Mouse (Mus musculus) lung, embryonic 15.5 days (tissue): ENCODE data around the gene Ing5. TPM values are rescaled to one million over a fixed set of nuclear protein-coding genes. Genes with fewer than 3 reads are reported as not detected.

Source experiments
- ATAC-seq: fragments of 200-750 bp; cut with Nextera tagmentation; 2 replicates; pipeline ENCODE4 v1.8.0; 2017; ENCODE audit warnings: moderate number of reproducible peaks, borderline replicate concordance; ENCODE audit not compliant: low FRiP score, low TSS enrichment; ENCODE audit errors: extremely low read depth
- H3K27ac ChIP-seq: fragments of 300-500 bp; sonication (generic); 2 replicates; pipeline ENCODE4 v1.5.1; 2015; ENCODE audit warnings: moderate library complexity, mild to moderate bottlenecking, inconsistent platforms
- H3K27me3 ChIP-seq: fragments of 300-500 bp; sonication (generic); 2 replicates; pipeline ENCODE4 v1.6.1; 2015; ENCODE audit warnings: inconsistent platforms
- H3K36me3 ChIP-seq: fragments of 300-500 bp; sonication (generic); 2 replicates; pipeline ENCODE4 v1.6.1; 2015; ENCODE audit warnings: inconsistent platforms
- H3K4me1 ChIP-seq: fragments of 300-500 bp; sonication (generic); 2 replicates; pipeline ENCODE4 v1.6.1; 2015; ENCODE audit warnings: inconsistent platforms
- H3K4me2 ChIP-seq: fragments of 300-500 bp; sonication (generic); 2 replicates; pipeline ENCODE4 v1.6.1; 2015; ENCODE audit warnings: inconsistent platforms, mild to moderate bottlenecking, moderate library complexity
- H3K4me3 ChIP-seq: fragments of 300-500 bp; sonication (generic); 2 replicates; pipeline ENCODE4 v1.5.1; 2015; ENCODE audit warnings: mild to moderate bottlenecking, inconsistent platforms
- H3K9ac ChIP-seq: fragments of 300-500 bp; sonication (generic); 2 replicates; pipeline ENCODE4 v1.6.1; 2015; ENCODE audit warnings: inconsistent platforms
- H3K9me3 ChIP-seq: fragments of 300-500 bp; sonication (generic); 2 replicates; pipeline ENCODE4 v1.6.1; 2016; ENCODE audit warnings: inconsistent platforms
- whole genome bisulfite sequencing: fragments of 180-500 bp; shearing (Covaris S2); methylation state at CpG from one replicate; pipeline ENCODE4 v1.1.7; 2015; 5-methylcytosine and 5-hydroxymethylcytosine counted together
- polyA plus RNA-seq: library from polyadenylated mRNA; unstranded; fragments of >200 nt; fragmentation: Nextera tagmentation; extraction: Ambion mirVana; gene quantifications from 2 replicates; pipeline ENCODE4 v1.2.1, GENCODE M21; 2015

The Ing5 gene
- polyA plus RNA-seq, 1 experiment from 2014 or later = 22.3 TPM

DNA sequence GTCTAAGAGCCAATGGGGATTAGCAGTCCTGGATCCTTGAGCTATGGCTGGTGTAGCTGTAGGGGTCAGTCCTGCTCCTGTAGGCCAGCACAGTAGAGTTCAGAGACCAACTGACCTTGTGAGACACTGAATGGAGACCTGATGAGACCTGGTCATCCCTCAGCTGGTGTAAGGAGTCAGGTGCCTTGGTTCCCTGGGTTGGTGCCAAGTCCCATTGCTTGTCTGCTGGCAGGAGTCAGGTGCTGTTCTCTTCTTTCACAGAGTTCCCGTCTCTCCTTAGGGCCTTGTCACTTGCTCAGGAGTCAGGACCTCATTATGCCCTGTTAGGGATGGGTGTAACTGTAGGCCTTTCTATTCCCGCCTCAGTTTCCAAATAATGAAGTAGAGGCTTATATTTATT lies 16.9 kb upstream of the Ing5 start:
- Histone ChIP-seq H3K9me3 (no peaks in the 10 kb centered on the region), H3K27ac (no peak overlapping the region), H3K4me3 (no peak overlapping the region), H3K4me2 (no peak overlapping the region), H3K4me1 (no peaks in the 10 kb centered on the region), H3K27me3 (no peaks in the 10 kb centered on the region), H3K9ac (no peak overlapping the region), H3K36me3 (peaks cover 93% of the 10 kb centered on the region)
- 76% methylated on average over 2 of the region's 2 CpGs for WGBS
- ATAC-seq = no peak

DNA sequence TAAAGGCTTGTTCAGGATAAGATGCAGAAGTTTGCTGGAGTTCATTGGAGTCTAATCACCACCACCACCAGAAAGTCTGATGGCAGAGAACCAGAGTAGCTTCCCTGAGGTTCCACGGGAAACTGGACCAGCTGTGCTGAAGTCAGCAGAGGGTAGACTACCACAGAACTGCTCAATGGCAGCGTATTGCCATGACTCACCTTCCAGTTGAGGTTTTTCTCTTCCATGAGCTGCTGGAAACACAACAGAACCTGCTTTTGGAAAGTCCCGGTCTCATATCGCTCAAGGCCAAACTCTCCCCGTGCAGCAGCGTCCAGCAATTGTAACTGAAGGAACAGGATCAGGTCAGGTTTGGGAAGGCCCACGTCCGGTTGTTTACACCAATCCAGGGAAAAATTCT lies 9.2 kb upstream of the Ing5 start:
- 94% methylated on average over 8 of the region's 8 CpGs for WGBS

DNA sequence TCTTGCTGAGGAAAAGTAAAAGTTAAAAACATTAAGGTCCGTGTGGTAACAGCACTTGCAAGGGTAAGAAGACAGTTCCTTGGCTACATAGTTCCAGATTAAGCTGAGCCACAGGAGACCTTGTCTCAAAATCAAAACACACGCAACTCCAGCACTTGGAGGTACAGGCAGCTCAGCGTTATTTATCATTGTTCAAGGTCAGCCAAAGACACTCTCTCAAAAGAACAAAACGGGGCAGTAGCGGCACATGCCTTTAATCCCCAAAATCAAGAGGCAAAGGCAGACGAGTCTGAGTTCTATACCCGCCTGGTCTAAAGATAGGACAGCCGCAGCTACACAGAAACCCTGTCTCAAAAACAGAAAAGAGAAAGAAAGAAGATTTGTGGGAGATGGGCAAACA lies 7.9 kb upstream of the Ing5 start:
- Histone ChIP-seq H3K4me2 (no peak overlapping the region), H3K9me3 (no peaks in the 10 kb centered on the region), H3K36me3 (peaks cover 70% of the 10 kb centered on the region), H3K4me1 (peaks cover 5% of the 10 kb centered on the region), H3K4me3 (no peak overlapping the region), H3K27ac (no peak overlapping the region), H3K27me3 (no peaks in the 10 kb centered on the region), H3K9ac (no peak overlapping the region)
- no peak for ATAC-seq
- 84% methylated on average over 8 of the region's 8 CpGs for WGBS

More for the DNA sequence above, 9.2 kb upstream of the Ing5 start:
- Histone ChIP-seq H3K9ac (no peak overlapping the region), H3K36me3 (peaks cover 78% of the 10 kb centered on the region), H3K4me1 (no peaks in the 10 kb centered on the region), H3K4me2 (no peak overlapping the region), H3K27ac (no peak overlapping the region), H3K4me3 (no peak overlapping the region), H3K27me3 (no peaks in the 10 kb centered on the region), H3K9me3 (no peaks in the 10 kb centered on the region)
- no peak for ATAC-seq

GRCm38 (mm10) chr1:93800670-93801503 lies 2.9 kb upstream of the Ing5 start:
- peaks cover 28% of the 10 kb centered on the region; the same call in 1 of the 2 replicates for H3K36me3 ChIP-seq
- H3K9me3 ChIP-seq = no peaks in the 10 kb centered on the region
- H3K4me3 ChIP-seq = peak overlapping the region; percentile 90
- H3K27ac ChIP-seq = peak overlapping the region; percentile 98; the same call in 1 of the 2 replicates
- H3K4me1 ChIP-seq = peaks cover 37% of the 10 kb centered on the region
- H3K9ac ChIP-seq = peak overlapping the region; percentile 91
- 67% methylated on average over 21 of the region's 21 CpGs for whole genome bisulfite sequencing
- ATAC-seq = no peak
- no peaks in the 10 kb centered on the region for H3K27me3 ChIP-seq
- peak overlapping the region; percentile 69 for H3K4me2 ChIP-seq

- WGBS = under 1% methylated on average over 42 of the region's 42 CpGs
Observed at GRCm38 (mm10) chr1:93801741-93802238, 2.0 kb upstream of the Ing5 start, which contains the start of gene Dtymk. TSS of gene Dtymk (minus strand) at chr1:93801934.

DNA sequence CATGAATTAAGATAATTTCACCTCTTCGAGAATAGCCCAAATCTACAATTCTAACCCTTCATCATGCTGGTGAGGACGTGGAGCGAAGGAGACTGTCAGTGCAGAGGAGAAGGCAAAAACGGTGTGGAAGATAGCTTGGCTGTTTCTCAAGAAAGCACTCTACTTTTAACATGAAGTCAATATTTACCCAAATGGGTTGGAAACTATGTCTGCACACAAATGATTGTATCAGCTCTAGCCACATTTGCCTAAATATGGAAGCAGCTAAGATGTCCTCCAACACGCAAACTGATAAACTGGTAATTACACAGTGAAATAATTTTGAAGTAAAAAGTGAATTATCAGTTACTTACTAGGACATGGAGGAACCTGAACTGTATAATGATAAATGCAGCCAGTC lies 994 bp upstream of the Ing5 start:
- Histone ChIP-seq H3K4me1 (peaks cover 38% of the 10 kb centered on the region), H3K36me3 (peaks cover 32% of the 10 kb centered on the region), H3K4me2 (peak overlapping the region; percentile 97), H3K27ac (peak overlapping the region; percentile 98), H3K9me3 (no peaks in the 10 kb centered on the region), H3K27me3 (no peaks in the 10 kb centered on the region), H3K4me3 (peak overlapping the region; percentile 96), H3K9ac (peak overlapping the region; percentile 91; the same call in 1 of the 2 replicates)
- no peak for ATAC-seq
- WGBS = 72% methylated on average over 5 of the region's 5 CpGs

More at GRCm38 (mm10) chr1:93801741-93802238, 2.0 kb upstream of the Ing5 start, which contains the start of gene Dtymk:
- ATAC-seq = peak; percentile 50
- Histone ChIP-seq H3K9me3 (no peaks in the 10 kb centered on the region), H3K4me2 (peak within 1 kb of the TSS; percentile 97), H3K4me1 (peaks cover 38% of the 10 kb centered on the region), H3K27ac (peak within 1 kb of the TSS; percentile 98), H3K9ac (peak within 1 kb of the TSS; percentile 91), H3K27me3 (no peaks in the 10 kb centered on the region), H3K36me3 (peaks cover 32% of the 10 kb centered on the region), H3K4me3 (peak within 1 kb of the TSS; percentile 90)

DNA sequence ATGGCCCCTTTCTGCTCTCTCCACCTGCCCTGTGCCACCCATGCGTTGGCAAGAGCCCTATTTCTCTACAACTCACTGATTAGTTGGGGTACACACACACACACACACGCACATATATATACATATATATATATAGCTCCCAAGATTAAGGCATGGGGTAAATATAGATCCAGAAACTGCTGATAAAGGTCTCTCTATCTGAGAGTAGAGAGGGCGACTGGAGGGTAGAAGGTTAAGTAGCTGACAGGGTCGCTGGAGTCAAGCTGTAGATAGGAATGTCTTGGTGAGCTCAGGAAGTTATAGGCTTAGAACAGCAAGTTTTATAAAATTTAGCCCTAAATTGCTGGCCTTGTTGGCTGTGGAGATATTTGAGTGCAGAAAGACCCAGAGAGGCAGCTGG lies 1.1 kb downstream of the Ing5 start:
- H3K4me2 ChIP-seq = peak overlapping the region; percentile 75
- H3K27me3 ChIP-seq = no peaks in the 10 kb centered on the region
- peaks cover 32% of the 10 kb centered on the region for H3K36me3 ChIP-seq
- peak overlapping the region; percentile 96 for H3K4me3 ChIP-seq
- 55% methylated on average over 4 of the region's 4 CpGs for WGBS
- H3K4me1 ChIP-seq = peaks cover 38% of the 10 kb centered on the region
- H3K9ac ChIP-seq = peak overlapping the region; percentile 28; the same call in 1 of the 2 replicates
- ATAC-seq = no peak
- no peaks in the 10 kb centered on the region for H3K9me3 ChIP-seq
- H3K27ac ChIP-seq = no peak overlapping the region; the same call in 1 of the 2 replicates

DNA sequence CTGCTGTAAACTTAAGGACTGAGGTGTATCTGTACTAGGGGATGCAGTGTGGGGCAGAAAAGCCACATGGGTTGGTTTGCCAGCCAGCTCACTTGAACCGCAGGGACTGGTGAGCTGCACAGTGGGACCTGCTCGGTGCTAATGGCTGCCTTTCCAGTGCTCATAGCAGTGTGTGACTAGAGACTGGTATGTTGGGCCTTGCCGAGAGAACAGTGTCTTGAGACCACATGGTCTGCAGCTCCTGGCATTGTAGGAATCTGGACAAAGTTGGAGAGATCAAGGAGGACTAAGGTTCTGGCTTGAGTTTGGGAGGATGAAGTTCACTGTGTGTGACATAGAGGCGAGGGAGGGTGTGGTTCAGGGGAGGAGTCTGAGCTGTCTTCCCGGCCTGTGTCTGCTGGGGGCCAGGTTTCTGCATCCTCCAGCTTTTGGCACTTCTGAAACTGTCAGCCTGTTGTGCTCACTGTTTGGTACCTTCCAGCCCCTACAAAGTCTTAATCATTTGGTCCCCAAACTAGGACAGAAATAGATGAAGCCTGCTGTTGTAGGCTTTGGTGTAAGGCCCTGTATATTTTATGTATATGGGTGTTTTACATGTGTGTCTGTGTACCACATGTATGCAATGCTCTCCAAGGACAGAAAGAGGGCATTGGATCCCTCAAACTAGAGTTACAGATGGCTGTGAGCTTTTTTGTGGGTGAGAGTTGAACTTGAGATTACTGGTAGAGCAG lies 1.6 kb downstream of the Ing5 start:
- no peaks in the 10 kb centered on the region for H3K27me3 ChIP-seq
- no peak overlapping the region for H3K4me3 ChIP-seq
- H3K36me3 ChIP-seq = peaks cover 33% of the 10 kb centered on the region
- no peak overlapping the region for H3K27ac ChIP-seq
- 60% methylated on average over 5 of the region's 5 CpGs for WGBS
- H3K4me2 ChIP-seq = peak overlapping the region; percentile 75; the same call in 1 of the 2 replicates
- peaks cover 38% of the 10 kb centered on the region for H3K4me1 ChIP-seq
- no peak for ATAC-seq
- H3K9me3 ChIP-seq = no peaks in the 10 kb centered on the region
- no peak overlapping the region for H3K9ac ChIP-seq

- H3K9me3 ChIP-seq = no peaks in the 10 kb centered on the region
- peaks cover 65% of the 10 kb centered on the region for H3K36me3 ChIP-seq
- no peak overlapping the region for H3K4me3 ChIP-seq
- no peak overlapping the region for H3K4me2 ChIP-seq
- ATAC-seq = no peak
- H3K9ac ChIP-seq = no peak overlapping the region
- peaks cover 17% of the 10 kb centered on the region for H3K4me1 ChIP-seq
- H3K27ac ChIP-seq = no peak overlapping the region
- 70% methylated on average over 4 of the region's 4 CpGs for WGBS
- no peaks in the 10 kb centered on the region for H3K27me3 ChIP-seq
Observed at GRCm38 (mm10) chr1:93808871-93809270, 5.1 kb downstream of the Ing5 start.

DNA sequence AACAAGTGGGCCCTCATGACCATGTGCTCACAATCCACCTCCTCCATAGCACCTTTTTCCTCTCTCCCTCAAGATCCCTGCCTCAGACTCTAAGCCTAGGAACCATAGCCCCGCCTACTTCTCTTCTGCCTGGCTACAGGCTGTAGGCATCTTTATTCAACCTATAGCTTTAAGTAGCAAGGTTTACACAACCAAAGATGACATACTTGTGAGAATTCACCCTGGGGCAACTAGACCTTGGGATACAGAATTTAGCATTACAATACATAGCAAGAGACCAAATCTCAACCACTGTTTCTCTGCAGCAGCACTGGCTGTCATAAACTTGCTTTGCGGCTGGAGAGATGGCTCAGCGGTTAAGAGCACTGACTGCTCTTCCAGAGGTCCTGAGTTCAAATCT lies 6.2 kb downstream of the Ing5 start:
- Histone ChIP-seq H3K4me2 (no peak overlapping the region), H3K4me1 (peaks cover 10% of the 10 kb centered on the region), H3K9me3 (no peaks in the 10 kb centered on the region), H3K27me3 (no peaks in the 10 kb centered on the region), H3K9ac (no peak overlapping the region), H3K27ac (no peak overlapping the region), H3K4me3 (no peak overlapping the region), H3K36me3 (peaks cover 76% of the 10 kb centered on the region)
- no peak for ATAC-seq
- WGBS = 96% methylated on average over 3 of the region's 3 CpGs

- no peak overlapping the region for H3K4me2 ChIP-seq
- no peaks in the 10 kb centered on the region for H3K4me1 ChIP-seq
- H3K36me3 ChIP-seq = peaks cover 89% of the 10 kb centered on the region
- H3K9ac ChIP-seq = no peak overlapping the region
- 80% methylated on average over 8 of the region's 8 CpGs for WGBS
- no peak for ATAC-seq
- no peak overlapping the region for H3K27ac ChIP-seq
- no peak overlapping the region for H3K4me3 ChIP-seq
- H3K9me3 ChIP-seq = no peaks in the 10 kb centered on the region
- no peaks in the 10 kb centered on the region for H3K27me3 ChIP-seq
Observed at GRCm38 (mm10) chr1:93811495-93812039, 7.8 kb downstream of the Ing5 start.
